Comparison of ENCODE assay signal across 21 mouse cellular contexts in the genomic region with DNA sequence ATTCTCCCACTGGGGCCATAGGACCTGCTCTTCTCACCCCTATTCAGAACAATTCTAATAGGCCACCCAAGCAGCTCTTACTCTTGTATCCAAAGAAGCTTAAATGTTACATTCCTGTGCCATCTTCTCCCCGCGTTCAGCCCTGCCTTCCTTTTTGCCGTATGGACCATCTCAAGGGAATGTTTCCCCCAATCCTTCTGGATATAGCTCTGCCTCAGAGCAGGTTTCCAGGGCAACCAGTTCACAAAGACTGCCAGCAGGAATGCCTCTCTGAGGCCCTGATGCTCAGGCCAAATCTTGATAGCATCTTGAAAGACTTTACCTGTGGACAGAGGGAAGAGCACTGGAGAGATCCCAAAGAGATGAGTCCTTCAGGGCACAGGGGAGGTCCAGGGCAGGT. TPM values are rescaled to one million over a fixed set of nuclear protein-coding genes. Genes with fewer than 3 reads are reported as not detected.
A peak's percentile ranks its signal among the peaks of the same experiment; 100 is the strongest.
DNase-seq lines count a peak whose midpoint lies in the region; ATAC-seq lines count a peak whose summit lies in the region.
"Had no signal": no experiment of that assay in that cellular context is flagged by ENCODE, and none has a peak within 500 bp of the region (broad histone marks: within the 10 kb centered on the region; RNA-seq: fewer than 3 reads in every experiment).

No protein-coding gene starts in this region.

- H3K27me3 ChIP-seq in hindbrain, embryonic 16.5 days (replicated peaks; ENCODE audit: control insufficient read depth, insufficient read depth, low read length) = no peaks in the 10 kb centered on the region
- no peaks in the 10 kb centered on the region for H3K27me3 ChIP-seq in hindbrain, embryonic 11.5 days (ENCODE audit: control insufficient read depth, insufficient read depth, low read length)
- no peaks in the 10 kb centered on the region for H3K27me3 ChIP-seq in midbrain, embryonic 13.5 days
- H3K27me3 ChIP-seq in midbrain, embryonic 11.5 days (ENCODE audit: control insufficient read depth, insufficient read depth, low read length) = no peaks in the 10 kb centered on the region
- H3K27me3 ChIP-seq: liver, embryonic 13.5 days; neural tube, embryonic 15.5 days had no signal

- no peaks in the 10 kb centered on the region for H3K36me3 ChIP-seq in hindbrain, embryonic 16.5 days (ENCODE audit: control insufficient read depth, insufficient read depth, low read length)
- no peaks in the 10 kb centered on the region for H3K36me3 ChIP-seq in hindbrain, embryonic 11.5 days (ENCODE audit: control insufficient read depth, insufficient read depth, low read length)
- H3K36me3 ChIP-seq in midbrain, embryonic 13.5 days = no peaks in the 10 kb centered on the region
- H3K36me3 ChIP-seq in midbrain, embryonic 11.5 days (ENCODE audit: control insufficient read depth, insufficient read depth, low read length) = no peaks in the 10 kb centered on the region
- H3K36me3 ChIP-seq: forebrain, embryonic 10.5 days; liver, embryonic 13.5 days; neural tube, embryonic 15.5 days had no signal

- no peak overlapping the region for H3K4me2 ChIP-seq in hindbrain, embryonic 16.5 days (ENCODE audit: low read length)
- no peak overlapping the region for H3K4me2 ChIP-seq in hindbrain, embryonic 11.5 days (replicated peaks; ENCODE audit: low read depth, low read length)
- no peak overlapping the region for H3K4me2 ChIP-seq in midbrain, embryonic 13.5 days (replicated peaks)
- no peak overlapping the region for H3K4me2 ChIP-seq in midbrain, embryonic 11.5 days
- H3K4me2 ChIP-seq: liver, embryonic 13.5 days; neural tube, embryonic 15.5 days had no signal

- 0 out of 2 replicates have a peak, but pooled peaks have one; percentile 51 for ATAC-seq in hindbrain, embryonic 16.5 days
- no peak for ATAC-seq in hindbrain, embryonic 11.5 days (ENCODE audit: low FRiP score)
- no peak for ATAC-seq in midbrain, embryonic 13.5 days
- no peak for ATAC-seq in midbrain, embryonic 11.5 days (ENCODE audit: low FRiP score)
- ATAC-seq: activated CD4-positive, CD25-positive, alpha-beta regulatory T cell, adult 4 months; inflammation-experienced regulatory T-cells, adult 6 months had no signal

- H3K4me1 ChIP-seq in hindbrain, embryonic 16.5 days (ENCODE audit: control insufficient read depth, insufficient read depth, low read depth, low read length) = peaks cover 11% of the 10 kb centered on the region
- H3K4me1 ChIP-seq in hindbrain, embryonic 11.5 days (replicated peaks; ENCODE audit: control insufficient read depth, insufficient read depth, low read length) = no peaks in the 10 kb centered on the region
- H3K4me1 ChIP-seq in midbrain, embryonic 13.5 days (replicated peaks) = peaks cover 11% of the 10 kb centered on the region
- peaks cover 2% of the 10 kb centered on the region; the same call in 1 of the 2 replicates for H3K4me1 ChIP-seq in midbrain, embryonic 11.5 days (ENCODE audit: control insufficient read depth, insufficient read depth, low read length)
- H3K4me1 ChIP-seq: liver, embryonic 13.5 days had no signal

- peak; percentile 30 to 38 for DNase-seq in cerebellum, postnatal 10 days
- DNase-seq in cerebellum, adult 11-12 months = no peak
- DNase-seq in hindbrain, embryonic 11.5 days (ENCODE audit: low spot score) = no peak
- no peak for DNase-seq in midbrain, embryonic 11.5 days (ENCODE audit: low spot score, missing footprints)
- DNase-seq in right cerebral cortex, postnatal 4 days = peak; percentile 24
- no peak for DNase-seq in right cerebral cortex, adult 18-20 months
- DNase-seq: adrenal gland, adult 8-10 months; cerebellum, adult 9-10 months; gastrocnemius, adult 2 months; kidney, adult 18-20 months; kidney, postnatal 4 days; liver, embryonic 13.5 days; lung, adult 2 months; lung, postnatal 14 days had no signal

- H3K9ac ChIP-seq in hindbrain, embryonic 16.5 days (ENCODE audit: low read depth, low read length) = no peak overlapping the region
- no peak overlapping the region for H3K9ac ChIP-seq in hindbrain, embryonic 11.5 days (ENCODE audit: low read depth, low read length)
- no peak overlapping the region for H3K9ac ChIP-seq in midbrain, embryonic 13.5 days (replicated peaks)
- H3K9ac ChIP-seq in midbrain, embryonic 11.5 days (ENCODE audit: low read length) = no peak overlapping the region
- H3K9ac ChIP-seq: liver, embryonic 13.5 days; neural tube, embryonic 15.5 days had no signal

- H3K4me3 ChIP-seq in hindbrain, embryonic 16.5 days (ENCODE audit: low read length) = no peak overlapping the region
- H3K4me3 ChIP-seq in hindbrain, embryonic 11.5 days (ENCODE audit: low read depth, low read length) = no peak overlapping the region
- no peak overlapping the region for H3K4me3 ChIP-seq in midbrain, embryonic 13.5 days (replicated peaks)
- H3K4me3 ChIP-seq in midbrain, embryonic 11.5 days (ENCODE audit: low read depth, low read length) = no peak overlapping the region
- H3K4me3 ChIP-seq: forebrain, embryonic 10.5 days; gastrocnemius, adult 2 months; liver, embryonic 13.5 days; neural tube, embryonic 15.5 days had no signal

- H3K27ac ChIP-seq in hindbrain, embryonic 16.5 days (ENCODE audit: low read depth, low read length) = no peak overlapping the region
- no peak overlapping the region for H3K27ac ChIP-seq in hindbrain, embryonic 11.5 days (ENCODE audit: low read depth, low read length)
- H3K27ac ChIP-seq in midbrain, embryonic 13.5 days = 0 out of 2 replicates have a peak overlapping the region, but pooled peaks have one; percentile 21
- H3K27ac ChIP-seq in midbrain, embryonic 11.5 days (ENCODE audit: low read depth, low read length) = no peak overlapping the region
- H3K27ac ChIP-seq: forebrain, embryonic 10.5 days; gastrocnemius, adult 2 months; liver, embryonic 13.5 days; neural tube, embryonic 15.5 days; stomach, postnatal 0 days had no signal

- H3K9me3 ChIP-seq in hindbrain, embryonic 16.5 days (ENCODE audit: control insufficient read depth, low read length) = no peaks in the 10 kb centered on the region
- H3K9me3 ChIP-seq in hindbrain, embryonic 11.5 days (ENCODE audit: control insufficient read depth, low read length) = no peaks in the 10 kb centered on the region
- no peaks in the 10 kb centered on the region for H3K9me3 ChIP-seq in midbrain, embryonic 13.5 days
- H3K9me3 ChIP-seq in midbrain, embryonic 11.5 days (ENCODE audit: control insufficient read depth, low read length) = no peaks in the 10 kb centered on the region
- H3K9me3 ChIP-seq: forebrain, embryonic 10.5 days; neural tube, embryonic 15.5 days had no signal

- WGBS in hindbrain, embryonic 16.5 days = 41% methylated on average over 3 of the region's 3 CpGs
- WGBS in hindbrain, embryonic 11.5 days = 78% methylated on average over 3 of the region's 3 CpGs
- 40% methylated on average over 3 of the region's 3 CpGs for WGBS in midbrain, embryonic 13.5 days
- 71% methylated on average over 3 of the region's 3 CpGs for WGBS in midbrain, embryonic 11.5 days

RNA-seq across cellular contexts. Expression of a gene that starts 56.2 kb away (rescaled TPM):
- polyA plus RNA-seq in hindbrain, embryonic 16.5 days (2015; fragmentation: Nextera tagmentation; extraction: Ambion mirVana) = 120 and 123 TPM in 2 replicates
- 12.0 and 14.6 TPM in 2 replicates for polyA plus RNA-seq in hindbrain, embryonic 11.5 days (2014; fragmentation: Nextera tagmentation; extraction: Ambion mirVana)
- polyA plus RNA-seq in midbrain, embryonic 13.5 days (2015; fragmentation: Nextera tagmentation; extraction: Ambion mirVana) = 45.1 and 56.3 TPM in 2 replicates
- 10.8 and 12.2 TPM in 2 replicates for polyA plus RNA-seq in midbrain, embryonic 11.5 days (2014; fragmentation: Nextera tagmentation; extraction: Ambion mirVana)

Comparison
In these comparisons a context has a peak if more than half of its experiments do, and no peak if none do; other contexts are left out.
1. DNase-seq: peak in cerebellum, postnatal 10 days (2 of 2) and right cerebral cortex, postnatal 4 days (single experiment); none in cerebellum, adult 11-12 months (single experiment), hindbrain, embryonic 11.5 days (single experiment), midbrain, embryonic 11.5 days (single experiment) and right cerebral cortex, adult 18-20 months (single experiment).